Mouse (Mus musculus) adrenal gland, adult 2 months (tissue): ENCODE results near the gene Rnpep. TPM values are rescaled to one million over a fixed set of nuclear protein-coding genes. Genes with fewer than 3 reads are reported as not detected.
"Not testable (repeated sequence)": the region's sequence is repeated elsewhere in the genome, so short reads cannot be mapped to it uniquely, and the experiment has no call there.

Source experiments
- DNase-seq: peaks from one replicate; pipeline ENCODE4 v3.0.0; 2021
- polyA plus RNA-seq: library from polyadenylated mRNA; depleted of rRNA; stranded (reverse); fragments of >200 nt; gene quantifications from 2 replicates; pipeline ENCODE4 v1.2.3, GENCODE M21; 2012
- total RNA-seq, 2 experiments: library from RNA; stranded (reverse); gene quantifications; 2 replicates each; pipeline ENCODE4 v1.2.3; 2021

The Rnpep gene
- total and polyA plus RNA-seq, 3 experiments, result 41.6 to 60.8 (median 50.5) TPM

- peak; percentile 79 for DNase-seq
Observed at GRCm38 (mm10) chr1:135259128-135259436, 24.8 kb downstream of the Rnpep start.

- DNase-seq, result peak; percentile 52
Observed at GRCm38 (mm10) chr1:135258380-135259127, 25.3 kb downstream of the Rnpep start, which contains the start of gene Elf3. Gene Elf3, minus strand, starts transcription at chr1:135258568.

DNA sequence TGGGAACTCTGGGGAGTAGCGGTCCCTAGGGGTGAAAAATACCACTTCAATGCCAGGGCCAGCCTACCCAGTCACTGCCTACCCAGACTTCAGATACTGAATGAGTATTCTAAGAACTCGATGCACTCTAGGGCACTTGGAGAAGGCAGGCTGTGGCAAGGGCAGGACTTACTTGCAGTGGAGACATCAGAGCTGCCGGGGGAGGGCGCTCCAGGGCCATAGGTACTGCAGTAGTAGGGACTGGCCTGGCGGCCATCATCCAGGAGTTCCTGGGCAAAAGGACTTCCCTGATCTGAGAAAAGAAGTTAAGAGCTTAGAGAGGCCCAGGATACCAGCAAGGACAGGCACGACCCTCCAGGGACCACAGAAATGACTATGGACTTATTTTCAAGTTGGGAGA lies 27.6 kb downstream of the Rnpep start:
- DNase-seq, result no peak

GRCm38 (mm10) chr1:135252854-135253253 lies 31.0 kb downstream of the Rnpep start:
- DNase-seq, result no peak

DNA sequence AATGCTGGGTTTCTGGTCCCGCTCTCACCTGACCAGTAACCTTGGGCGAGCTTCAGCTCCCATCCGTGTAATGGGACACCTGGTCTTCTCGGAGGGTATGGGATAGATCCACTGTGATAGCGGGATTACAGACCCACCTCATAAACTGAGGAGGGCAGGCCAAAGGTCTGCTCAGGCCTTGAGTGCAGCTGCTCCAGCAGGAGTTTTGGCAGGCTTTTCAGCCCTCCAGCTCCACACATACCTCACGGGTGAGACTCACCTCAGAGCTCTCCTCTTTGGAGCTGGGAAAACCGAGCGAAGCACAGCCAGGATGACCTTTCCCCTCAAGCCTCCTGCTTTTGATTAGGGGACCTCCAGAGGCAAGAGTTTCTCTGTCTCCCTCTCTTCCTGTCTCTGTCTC lies 32.5 kb downstream of the Rnpep start:
- DNase-seq, result no peak

GRCm38 (mm10) chr1:135250706-135251105 lies 33.2 kb downstream of the Rnpep start:
- DNase-seq, result no peak

- DNase-seq, result peak; percentile 23
Observed at GRCm38 (mm10) chr1:135248434-135248850, 35.4 kb downstream of the Rnpep start.

DNA sequence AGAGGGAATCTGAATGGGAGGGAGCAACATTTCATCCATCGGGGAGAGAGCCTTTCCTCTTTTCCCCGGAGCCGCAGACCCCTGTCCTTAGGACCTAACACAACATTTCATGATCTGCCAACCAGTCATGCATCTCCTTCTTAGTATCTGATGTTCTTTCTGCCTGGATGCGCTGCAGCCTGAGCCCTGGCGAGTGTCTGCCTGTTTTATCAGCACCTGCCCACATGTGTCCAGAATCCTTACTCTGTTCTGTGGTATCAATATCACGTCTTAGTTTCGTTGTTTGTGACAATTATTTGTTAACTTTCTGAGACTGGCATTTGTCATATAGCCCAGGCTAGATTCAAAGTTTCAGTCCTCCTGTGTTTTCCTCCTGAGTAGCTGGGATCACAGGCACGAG lies 39.9 kb downstream of the Rnpep start:
- DNase-seq, result no peak

DNA sequence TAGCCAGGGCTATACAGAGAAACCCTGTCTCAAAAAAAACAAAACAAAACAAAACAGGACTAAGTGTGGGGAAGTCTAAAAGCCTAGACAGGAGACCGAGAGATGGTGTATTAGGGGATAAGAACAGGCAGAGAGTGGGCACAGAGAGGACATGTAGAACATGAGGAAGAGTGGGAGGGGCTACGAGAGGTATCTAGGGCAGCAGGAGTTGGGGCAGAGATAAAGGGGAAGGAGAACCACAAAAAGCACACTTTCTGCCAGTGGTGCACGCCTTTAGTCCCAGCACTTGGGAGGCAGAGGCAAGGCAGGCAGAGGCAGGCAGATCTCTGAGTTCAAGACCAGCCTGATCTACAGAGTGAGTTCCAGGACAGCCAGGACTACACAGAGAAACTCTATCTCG lies 43.7 kb downstream of the Rnpep start:
- not testable (repeated sequence) for DNase-seq

DNA sequence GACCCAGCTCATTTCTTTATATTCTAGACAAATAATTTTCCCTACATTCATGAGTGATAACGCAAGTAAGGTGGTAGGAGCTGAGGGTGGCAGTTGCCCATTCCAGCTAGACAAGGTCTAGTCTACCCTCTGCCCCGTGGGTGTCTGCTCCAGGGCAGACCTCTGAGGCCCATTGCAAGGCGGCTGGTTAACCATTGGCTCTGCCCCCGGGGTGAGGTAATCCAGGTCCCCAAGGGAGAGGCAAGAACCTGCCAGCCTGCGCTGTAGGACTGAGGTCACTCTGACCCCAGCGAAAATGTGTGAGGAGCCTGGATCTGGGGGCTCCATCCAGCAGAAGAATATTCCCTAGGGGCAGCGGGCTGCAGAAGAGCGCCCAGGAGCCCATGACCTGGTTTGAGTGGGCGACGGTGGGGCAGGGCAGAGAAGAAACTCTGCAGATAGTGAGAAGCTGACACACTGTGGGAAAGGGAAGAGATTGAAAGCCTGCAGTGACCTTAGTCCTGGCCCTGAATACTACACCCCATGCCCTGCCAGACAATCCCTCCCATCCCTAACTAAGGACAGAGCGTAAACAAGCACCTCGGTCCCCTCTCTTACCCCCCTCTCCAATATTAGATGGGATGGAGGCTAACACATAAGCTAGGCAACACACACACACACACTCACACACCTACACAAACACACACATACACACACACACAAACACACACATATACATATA lies 46.6 kb downstream of the Rnpep start:
- DNase-seq, result peak; percentile 63

GRCm38 (mm10) chr1:135234771-135235170 lies 49.1 kb downstream of the Rnpep start:
- no peak for DNase-seq

- DNase-seq, result peak; percentile 13
Observed at GRCm38 (mm10) chr1:135233961-135234360, 49.9 kb downstream of the Rnpep start.

- not testable (repeated sequence) for DNase-seq
Observed at GRCm38 (mm10) chr1:135231878-135232277, 52.0 kb downstream of the Rnpep start.

GRCm38 (mm10) chr1:135227339-135227950 lies 56.4 kb downstream of the Rnpep start:
- no peak for DNase-seq

DNA sequence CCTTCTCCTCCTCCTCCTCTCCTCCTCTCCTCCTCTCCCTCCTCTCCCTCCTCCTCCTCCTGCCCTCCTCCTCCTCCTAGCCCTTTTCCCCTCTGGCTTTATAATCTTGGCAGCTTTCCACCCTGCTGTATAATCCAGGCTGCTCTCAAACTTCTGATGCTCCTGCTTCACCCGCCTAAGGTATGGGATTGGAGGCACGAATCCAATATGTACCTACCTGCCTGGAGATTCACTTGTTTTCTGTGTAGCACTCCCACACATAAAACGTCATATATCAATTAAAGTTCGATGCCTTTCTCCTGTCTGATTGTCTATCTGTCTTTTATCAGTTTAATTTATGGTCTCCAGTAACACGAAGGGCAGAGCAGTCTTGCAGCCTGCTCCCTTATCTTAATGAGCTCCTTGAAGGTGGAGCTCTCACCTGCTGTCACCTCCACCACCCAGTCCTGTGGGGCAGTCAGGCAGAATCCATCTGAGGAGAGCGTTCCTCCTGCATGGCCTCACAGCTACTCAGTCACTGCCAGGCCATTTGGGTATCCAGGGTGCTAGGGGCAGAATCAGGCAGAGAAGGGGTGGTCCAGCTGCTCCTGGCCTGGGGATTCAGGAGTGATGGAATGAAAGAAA lies 58.8 kb downstream of the Rnpep start:
- DNase-seq, result no peak

- no peak for DNase-seq
Observed at GRCm38 (mm10) chr1:135224147-135224546, 59.7 kb downstream of the Rnpep start.

GRCm38 (mm10) chr1:135217607-135218233 lies 66.2 kb downstream of the Rnpep start:
- no peak for DNase-seq

GRCm38 (mm10) chr1:135213772-135214640 lies 69.9 kb downstream of the Rnpep start:
- DNase-seq, result no peak
